Mouse (Mus musculus) midbrain, embryonic 11.5 days (tissue): ENCODE measurements at regions not wholly inside any gene's neighbourhood (a gene's known extent, or its start where the extent isn't known, plus 50 kb on each side); places are given as distances from the start of the nearest gene placed in this dataset.

Experiments used
- ATAC-seq: fragments of 200-750 bp; cut with Nextera tagmentation; 2 replicates; pipeline ENCODE4 v1.8.0; 2017; ENCODE audit warnings: moderate TSS enrichment, moderate library complexity; ENCODE audit not compliant: low FRiP score
- DNase-seq: peaks from one replicate; pipeline ENCODE4 v3.0.0; 2015; ENCODE audit warnings: low spot score; ENCODE audit errors: missing footprints
- H3K27ac ChIP-seq: fragments of 300-500 bp; sonication (generic); 2 replicates; pipeline ENCODE4 v1.5.1; 2014; ENCODE audit warnings: low read depth, low read length
- H3K27me3 ChIP-seq: fragments of 300-500 bp; sonication (generic); 2 replicates; pipeline ENCODE4 v1.6.1; 2014; ENCODE audit warnings: mild to moderate bottlenecking, low read length, moderate library complexity, mixed read lengths; ENCODE audit not compliant: control insufficient read depth, insufficient read depth
- H3K36me3 ChIP-seq: fragments of 300-500 bp; sonication (generic); 2 replicates; pipeline ENCODE4 v1.6.1; 2014; ENCODE audit warnings: mild to moderate bottlenecking, low read length, moderate library complexity, mixed read lengths; ENCODE audit not compliant: control insufficient read depth, insufficient read depth
- H3K4me1 ChIP-seq: fragments of 300-500 bp; sonication (generic); 2 replicates; pipeline ENCODE4 v1.6.1; 2014; ENCODE audit warnings: low read length; ENCODE audit not compliant: control insufficient read depth, insufficient read depth
- H3K4me2 ChIP-seq: fragments of 300-500 bp; sonication (generic); 2 replicates; pipeline ENCODE4 v1.6.1; 2014; ENCODE audit warnings: mild to moderate bottlenecking, moderate library complexity
- H3K4me3 ChIP-seq: fragments of 300-500 bp; sonication (generic); 2 replicates; pipeline ENCODE4 v1.5.1; 2014; ENCODE audit warnings: low read depth, low read length
- H3K9ac ChIP-seq: fragments of 300-500 bp; sonication (generic); 2 replicates; pipeline ENCODE4 v1.6.1; 2014; ENCODE audit warnings: low read length
- H3K9me3 ChIP-seq: fragments of 300-500 bp; sonication (generic); 2 replicates; pipeline ENCODE4 v1.6.1; 2016; ENCODE audit warnings: low read length; ENCODE audit not compliant: control insufficient read depth
- WGBS: fragments of 180-500 bp; shearing (Covaris S2); extraction: QIAGEN DNeasy Blood & Tissue Kit; methylation state at CpG from one replicate; pipeline ENCODE4 v1.1.7; 2014; 5-methylcytosine and 5-hydroxymethylcytosine counted together

- Histone ChIP-seq H3K27me3 (no peaks in the 10 kb centered on the region), H3K4me1 (no peaks in the 10 kb centered on the region), H3K27ac (no peak overlapping the region), H3K4me3 (no peak overlapping the region), H3K36me3 (no peaks in the 10 kb centered on the region), H3K9me3 (no peaks in the 10 kb centered on the region), H3K9ac (no peak overlapping the region), H3K4me2 (no peak overlapping the region)
- ATAC-seq = no peak
- 89% methylated on average over 12 of the region's 12 CpGs for WGBS
- DNase-seq = peak; percentile 82
Observed at GRCm38 (mm10) chr10:84021167-84022120, 298.8 kb downstream of the 1500009L16Rik start.

GRCm38 (mm10) chr10:84024294-84024693 lies 301.6 kb downstream of the 1500009L16Rik start:
- WGBS = 91% methylated on average over 4 of the region's 4 CpGs
- Histone ChIP-seq H3K27ac (no peak overlapping the region), H3K27me3 (no peaks in the 10 kb centered on the region), H3K36me3 (no peaks in the 10 kb centered on the region), H3K9me3 (no peaks in the 10 kb centered on the region), H3K4me2 (no peak overlapping the region), H3K4me3 (no peak overlapping the region), H3K4me1 (no peaks in the 10 kb centered on the region), H3K9ac (no peak overlapping the region)
- no peak for ATAC-seq
- DNase-seq = no peak

GRCm38 (mm10) chr10:84024901-84025300 lies 302.2 kb downstream of the 1500009L16Rik start:
- Histone ChIP-seq H3K9ac (no peak overlapping the region), H3K4me1 (no peaks in the 10 kb centered on the region), H3K27me3 (no peaks in the 10 kb centered on the region), H3K36me3 (no peaks in the 10 kb centered on the region), H3K27ac (no peak overlapping the region), H3K4me2 (no peak overlapping the region), H3K4me3 (no peak overlapping the region), H3K9me3 (no peaks in the 10 kb centered on the region)
- DNase-seq = no peak
- ATAC-seq = no peak
- WGBS = 57% methylated on average over 8 of the region's 8 CpGs

GRCm38 (mm10) chr10:84026798-84027197 lies 304.1 kb downstream of the 1500009L16Rik start:
- DNase-seq (no peak), ATAC-seq (no peak)
- Histone ChIP-seq H3K4me1 (no peaks in the 10 kb centered on the region), H3K36me3 (no peaks in the 10 kb centered on the region), H3K9ac (no peak overlapping the region), H3K27me3 (no peaks in the 10 kb centered on the region), H3K27ac (no peak overlapping the region), H3K4me2 (no peak overlapping the region), H3K9me3 (no peaks in the 10 kb centered on the region), H3K4me3 (no peak overlapping the region)
- 71% methylated on average over 4 of the region's 4 CpGs for WGBS

- 83% methylated on average over 11 of the region's 11 CpGs for WGBS
- Histone ChIP-seq H3K27ac (no peak overlapping the region), H3K4me3 (no peak overlapping the region), H3K9me3 (no peaks in the 10 kb centered on the region), H3K4me1 (no peaks in the 10 kb centered on the region), H3K9ac (no peak overlapping the region), H3K36me3 (no peaks in the 10 kb centered on the region), H3K4me2 (no peak overlapping the region), H3K27me3 (no peaks in the 10 kb centered on the region)
- no peak for ATAC-seq
- no peak for DNase-seq
Observed at GRCm38 (mm10) chr10:84036131-84036877, 313.6 kb downstream of the 1500009L16Rik start.

- no peak overlapping the region for H3K4me3 ChIP-seq
- H3K9ac ChIP-seq = no peak overlapping the region
- ATAC-seq (no peak), DNase-seq (peak; percentile 47)
- H3K9me3 ChIP-seq = no peaks in the 10 kb centered on the region
- no peak overlapping the region for H3K27ac ChIP-seq
- no peaks in the 10 kb centered on the region for H3K36me3 ChIP-seq
- H3K4me2 ChIP-seq = no peak overlapping the region
- H3K4me1 ChIP-seq = no peaks in the 10 kb centered on the region
- H3K27me3 ChIP-seq = no peaks in the 10 kb centered on the region
- 84% methylated on average over 5 of the region's 5 CpGs for WGBS
Observed at GRCm38 (mm10) chr10:84048706-84049105, 326.0 kb downstream of the 1500009L16Rik start.

- no peak overlapping the region for H3K27ac ChIP-seq
- DNase-seq = peak; percentile 37
- WGBS = 92% methylated on average over 8 of the region's 8 CpGs
- H3K9me3 ChIP-seq = no peaks in the 10 kb centered on the region
- no peak for ATAC-seq
- H3K27me3 ChIP-seq = no peaks in the 10 kb centered on the region
- H3K4me1 ChIP-seq = no peaks in the 10 kb centered on the region
- no peaks in the 10 kb centered on the region for H3K36me3 ChIP-seq
- no peak overlapping the region for H3K9ac ChIP-seq
- no peak overlapping the region for H3K4me2 ChIP-seq
- no peak overlapping the region for H3K4me3 ChIP-seq
Observed at GRCm38 (mm10) chr10:84052696-84053095, 330.0 kb downstream of the 1500009L16Rik start.

- ATAC-seq = no peak
- peak; percentile 28 for DNase-seq
- Histone ChIP-seq H3K4me1 (peaks cover 4% of the 10 kb centered on the region; the same call in 1 of the 2 replicates), H3K9me3 (no peaks in the 10 kb centered on the region), H3K27ac (no peak overlapping the region), H3K27me3 (no peaks in the 10 kb centered on the region), H3K4me3 (no peak overlapping the region), H3K36me3 (no peaks in the 10 kb centered on the region), H3K4me2 (no peak overlapping the region), H3K9ac (no peak overlapping the region)
- WGBS = 75% methylated on average over 6 of the region's 6 CpGs
Observed at GRCm38 (mm10) chr10:84054551-84055336, 332.1 kb downstream of the 1500009L16Rik start.
